Comparison of ENCODE assay signal across 8 mouse cellular contexts in genomic region chr6:146501316-146501865, GRCm38 (mm10). TPM values are rescaled to one million over a fixed set of nuclear protein-coding genes. Genes with fewer than 3 reads are reported as not detected.
DNase-seq lines count a peak whose midpoint lies in the region; ATAC-seq and TF ChIP-seq lines count a peak whose summit lies in the region.

No protein-coding gene starts in this region.

- peak overlapping the region; percentile 100 for H3K4me2 ChIP-seq in hindbrain, embryonic 16.5 days (ENCODE audit: low read length)
- H3K4me2 ChIP-seq in limb, embryonic 15.5 days: peak overlapping the region; percentile 98
- H3K4me2 ChIP-seq in midbrain, embryonic 14.5 days (ENCODE audit: low read length): peak overlapping the region; percentile 97

- peak overlapping the region; percentile 70 for H3K4me3 ChIP-seq in cerebellum, adult 2 months (replicated peaks; ENCODE audit: insufficient read depth, low read depth, low read length)
- H3K4me3 ChIP-seq in hindbrain, embryonic 16.5 days (ENCODE audit: low read length): peak overlapping the region; percentile 71
- H3K4me3 ChIP-seq in limb, embryonic 15.5 days: peak overlapping the region; percentile 76
- peak overlapping the region; percentile 59 for H3K4me3 ChIP-seq in midbrain, embryonic 14.5 days (replicated peaks; ENCODE audit: low read depth, low read length)

- no peaks in the 10 kb centered on the region for H3K36me3 ChIP-seq in hindbrain, embryonic 16.5 days (ENCODE audit: control insufficient read depth, insufficient read depth, low read length)
- no peaks in the 10 kb centered on the region for H3K36me3 ChIP-seq in limb, embryonic 15.5 days
- no peaks in the 10 kb centered on the region for H3K36me3 ChIP-seq in midbrain, embryonic 14.5 days (ENCODE audit: control insufficient read depth, insufficient read depth, low read length)

- TF ChIP-seq POLR2A in cerebellum, adult 2 months (IDR thresholded peaks at IDR 0.05; ENCODE audit: borderline replicate concordance, insufficient read depth, low read length): no peak

- no peaks in the 10 kb centered on the region for H3K9me3 ChIP-seq in hindbrain, embryonic 16.5 days (ENCODE audit: control insufficient read depth, low read length)
- H3K9me3 ChIP-seq in limb, embryonic 15.5 days: no peaks in the 10 kb centered on the region
- H3K9me3 ChIP-seq in midbrain, embryonic 14.5 days (ENCODE audit: control insufficient read depth, low read length): no peaks in the 10 kb centered on the region

- 2% methylated on average over 30 of the region's 30 CpGs for WGBS in cerebellum, adult 2 months
- WGBS in hindbrain, embryonic 16.5 days: 1% methylated on average over 29 of the region's 30 CpGs
- WGBS in limb, embryonic 15.5 days: 1% methylated on average over 30 of the region's 30 CpGs
- under 1% methylated on average over 30 of the region's 30 CpGs for WGBS in midbrain, embryonic 14.5 days

- H3K9ac ChIP-seq in hindbrain, embryonic 16.5 days (ENCODE audit: low read depth, low read length): peak overlapping the region; percentile 70
- H3K9ac ChIP-seq in limb, embryonic 15.5 days: peak overlapping the region; percentile 62
- H3K9ac ChIP-seq in midbrain, embryonic 14.5 days (replicated peaks; ENCODE audit: low read length): peak overlapping the region; percentile 51

- no peaks in the 10 kb centered on the region; the same call in 1 of the 2 replicates for H3K4me1 ChIP-seq in cerebellum, adult 2 months (ENCODE audit: control insufficient read depth, insufficient read depth, low read length)
- peaks cover 16% of the 10 kb centered on the region for H3K4me1 ChIP-seq in hindbrain, embryonic 16.5 days (ENCODE audit: control insufficient read depth, insufficient read depth, low read depth, low read length)
- peaks cover 18% of the 10 kb centered on the region for H3K4me1 ChIP-seq in limb, embryonic 15.5 days
- peaks cover 12% of the 10 kb centered on the region for H3K4me1 ChIP-seq in midbrain, embryonic 14.5 days (ENCODE audit: control insufficient read depth, insufficient read depth, low read length)

- peak; percentile 5; the same call in 1 of the 2 replicates for ATAC-seq in hindbrain, embryonic 16.5 days
- ATAC-seq in limb, embryonic 15.5 days (ENCODE audit: insufficient number of reproducible peaks, low FRiP score, low TSS enrichment, low read depth): peak; percentile 8; the same call in 1 of the 2 replicates
- ATAC-seq in midbrain, embryonic 14.5 days (ENCODE audit: low FRiP score, low TSS enrichment): peak; percentile 51; the same call in 1 of the 2 replicates

- no peak overlapping the region; the same call in 1 of the 2 replicates for H3K27ac ChIP-seq in cerebellum, adult 2 months (ENCODE audit: insufficient read depth, low read length)
- peak overlapping the region; percentile 46 for H3K27ac ChIP-seq in hindbrain, embryonic 16.5 days (ENCODE audit: low read depth, low read length)
- H3K27ac ChIP-seq in limb, embryonic 15.5 days: peak overlapping the region; percentile 75
- 0 out of 2 replicates have a peak overlapping the region, but pooled peaks have one; percentile 13 for H3K27ac ChIP-seq in midbrain, embryonic 14.5 days (replicated peaks; ENCODE audit: low read depth, low read length)

- no peaks in the 10 kb centered on the region; the same call in 1 of the 2 replicates for H3K27me3 ChIP-seq in cerebellum, adult 2 months (ENCODE audit: control insufficient read depth, insufficient read depth, low read length)
- H3K27me3 ChIP-seq in hindbrain, embryonic 16.5 days (replicated peaks; ENCODE audit: control insufficient read depth, insufficient read depth, low read length): peaks cover 8% of the 10 kb centered on the region; the same call in 1 of the 2 replicates
- H3K27me3 ChIP-seq in limb, embryonic 15.5 days: 0 out of 2 replicates have a peak, but pooled peaks cover 3% of the 10 kb centered on the region
- H3K27me3 ChIP-seq in midbrain, embryonic 14.5 days (ENCODE audit: control insufficient read depth, insufficient read depth, low read length): peaks cover 22% of the 10 kb centered on the region

- peak; percentile 54 for DNase-seq in embryo, embryonic 11 days
- DNase-seq in embryo, embryonic 10.5 days (ENCODE audit: low spot score): no peak
- DNase-seq in cerebellum, adult 2 months: peak in 1 of 2 experiments; percentile 47
- peak; percentile 48 for DNase-seq in gastrocnemius, postnatal 10 days
- peak; percentile 54 for DNase-seq in midbrain, embryonic 14.5 days
- peak; percentile 62 to 83 for DNase-seq in spleen, postnatal 4 days (ENCODE audit: low spot score in 2 of 2)

- TF ChIP-seq CTCF in cerebellum, adult 2 months (IDR thresholded peaks at IDR 0.05; ENCODE audit: borderline replicate concordance, insufficient read depth, low read depth, low read length): no peak

RNA-seq across cellular contexts. Expression of gene Itpr2, which starts 0.6 kb away (rescaled TPM):
- polyA plus RNA-seq in cerebellum, adult 2 months (2012; rRNA removed): 6.6 and 6.7 TPM in 2 replicates
- total RNA-seq in gastrocnemius, postnatal 10 days (2021): 10 to 100 TPM in 1 of 2 experiments, 1 to 10 TPM in 1; 9.9 to 13.5 TPM
- 9.1 and 9.6 TPM in 2 replicates for polyA plus RNA-seq in hindbrain, embryonic 16.5 days (2015; fragmentation: Nextera tagmentation; extraction: Ambion mirVana)
- polyA plus RNA-seq in limb, embryonic 15.5 days (2015; fragmentation: Nextera tagmentation; extraction: Ambion mirVana): 14.6 and 18.4 TPM in 2 replicates
- 3.7 and 6.0 TPM in 2 replicates for polyA plus RNA-seq in midbrain, embryonic 14.5 days (2014; fragmentation: Nextera tagmentation; extraction: Ambion mirVana)
